Mouse (Mus musculus): ENCODE measurements around the gene Tmem74b.

Tmem74b gene

DNA sequence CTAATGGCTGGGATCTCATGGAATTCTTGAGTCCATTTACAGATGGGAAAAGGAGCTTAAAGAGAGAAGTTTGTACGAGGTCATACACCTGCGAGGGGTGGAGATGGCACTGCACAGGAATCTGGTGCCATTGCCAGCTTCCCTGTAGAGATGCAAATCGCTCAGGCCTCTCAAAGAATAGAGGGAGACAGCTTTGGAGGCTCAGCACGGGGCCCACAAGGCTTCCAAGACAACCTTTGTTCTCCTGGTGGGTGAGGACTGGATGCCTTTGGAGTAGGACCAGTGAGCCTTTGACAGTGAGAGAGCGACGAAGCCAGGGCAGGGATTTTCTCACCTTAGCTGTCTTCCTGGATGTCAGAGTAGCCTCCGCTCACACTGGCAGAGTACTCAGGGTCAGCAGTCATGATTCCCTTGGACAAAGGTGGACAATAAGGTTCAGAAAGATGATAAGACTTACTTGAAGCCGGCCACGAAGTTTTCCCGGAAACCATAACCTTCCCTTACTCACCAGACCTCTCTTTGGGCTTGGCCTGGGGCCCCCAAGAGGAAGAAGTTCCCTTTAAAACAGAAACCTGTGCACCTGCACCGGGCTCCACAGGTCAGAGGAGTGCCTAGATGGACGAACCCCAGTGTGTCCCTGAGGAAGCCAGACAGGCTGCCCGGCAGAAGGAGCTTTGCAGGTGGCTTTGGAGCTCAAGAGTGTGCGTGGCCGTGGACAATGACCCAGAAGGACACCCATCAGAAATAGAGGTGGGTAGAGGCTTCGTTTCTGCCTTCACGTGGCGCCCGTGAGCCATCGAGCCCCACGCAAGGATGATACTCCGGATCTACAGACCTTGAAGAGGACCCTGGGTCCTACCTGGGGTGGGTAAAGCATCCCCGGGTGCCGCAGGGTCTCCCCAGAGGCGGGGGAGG is at the start of gene Tmem74b:
Gene Tmem74b, plus strand, starts transcription at position 778 of the 915 bp plus-strand sequence.
- DNase-seq, result no peak

- no peak for DNase-seq
Measured at GRCm38 (mm10) chr2:151652053-151652452, 49.8 kb upstream of the Tmem74b start.

GRCm38 (mm10) chr2:151668433-151668832 is 33.4 kb upstream of the Tmem74b start, which contains the start of gene Rad21l:
TSS of gene Rad21l (minus strand) at chr2:151668533.
- DNase-seq, result no peak

DNA sequence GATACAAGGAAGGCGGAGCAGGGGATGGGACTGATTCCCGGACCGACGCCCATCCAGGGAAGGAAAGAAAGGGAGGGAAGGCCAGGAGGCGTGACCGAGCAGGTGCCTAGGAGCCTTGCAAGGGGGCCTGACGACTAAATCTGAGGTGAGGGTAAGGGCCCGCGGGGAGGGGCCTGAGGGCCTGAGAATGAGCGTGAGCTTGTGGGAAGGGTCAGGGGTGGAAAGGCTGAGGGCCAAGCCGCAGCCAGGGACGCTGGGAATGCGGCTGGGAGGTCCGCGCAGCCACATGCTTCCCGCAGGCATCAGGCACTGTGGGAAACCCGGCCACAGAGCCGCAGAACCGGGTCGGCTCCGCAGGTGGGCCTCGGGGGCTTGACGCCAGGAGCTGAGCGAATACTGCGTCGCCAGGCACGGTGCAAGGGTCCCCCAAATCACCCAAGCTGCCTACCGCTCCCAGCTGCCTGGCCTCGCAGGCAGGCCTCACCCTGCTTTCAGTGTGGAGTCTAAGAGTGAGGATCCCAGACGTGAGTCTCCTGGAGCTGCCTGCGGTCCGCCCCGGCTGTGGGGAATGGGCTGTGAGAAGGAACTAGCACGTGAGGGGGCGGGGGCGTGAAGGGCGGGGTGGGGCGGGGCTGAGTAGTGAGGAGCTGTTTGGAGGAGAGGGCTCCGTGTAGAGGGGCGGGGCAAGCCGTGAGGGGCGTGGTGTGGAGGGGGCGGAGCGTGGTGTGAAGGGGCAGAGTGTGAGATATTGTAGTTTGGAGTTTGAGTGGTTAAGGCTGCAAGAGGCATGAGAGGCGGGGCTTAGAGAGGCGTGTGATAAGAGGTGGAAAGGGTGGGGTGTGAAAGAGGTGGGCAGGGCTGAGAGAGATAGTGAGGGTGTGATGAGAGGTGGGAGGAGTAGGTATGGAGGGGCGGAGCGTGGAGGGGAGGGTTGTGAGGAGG is 31.5 kb upstream of the Tmem74b start:
- DNase-seq, result no peak

DNA sequence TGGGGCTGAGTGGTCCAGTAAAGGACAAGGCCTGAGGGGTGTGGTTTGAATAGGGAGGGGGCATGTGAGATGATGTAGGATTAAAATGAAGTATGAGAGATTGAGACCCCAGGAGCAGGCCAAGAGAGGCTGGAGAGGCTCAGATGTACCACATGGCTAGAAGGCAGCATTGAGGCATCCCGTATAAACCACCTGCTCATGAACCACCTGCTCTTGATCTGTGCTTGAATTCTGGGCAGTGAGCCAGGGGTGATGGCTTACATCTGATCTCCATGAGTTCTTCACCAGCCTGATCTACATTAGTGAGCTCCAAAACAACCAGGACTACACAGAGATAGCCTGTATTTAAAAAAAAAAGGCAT is 30.9 kb upstream of the Tmem74b start:
- DNase-seq, result no peak

GRCm38 (mm10) chr2:151676234-151676633 is 25.6 kb upstream of the Tmem74b start:
- no peak for DNase-seq

DNA sequence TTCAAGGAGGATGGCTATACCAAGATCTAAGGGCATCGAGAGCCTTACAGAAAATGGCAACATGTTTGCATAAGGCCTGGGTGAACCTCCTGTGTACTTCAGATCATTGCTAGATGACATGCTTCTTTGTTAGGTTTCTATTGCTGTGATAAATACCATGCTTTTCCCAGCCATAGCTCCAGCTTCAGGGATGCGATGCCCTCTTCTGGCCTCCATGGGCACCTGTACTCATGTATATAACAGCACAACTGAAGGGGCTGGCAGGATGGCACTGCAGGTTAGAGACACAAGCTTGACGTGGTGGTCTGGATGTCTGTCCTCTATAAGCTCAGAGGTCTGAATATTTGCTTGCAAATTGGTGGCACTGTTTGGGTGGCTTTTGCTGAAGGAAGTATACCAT is 19.5 kb upstream of the Tmem74b start:
- DNase-seq, result no peak

GRCm38 (mm10) chr2:151682976-151683375 is 18.8 kb upstream of the Tmem74b start:
- DNase-seq, result no peak

- peak; percentile 10 for DNase-seq
Measured at GRCm38 (mm10) chr2:151702146-151702850, 490 bp downstream of the Tmem74b start.

- no peak for DNase-seq
Measured at GRCm38 (mm10) chr2:151702851-151703190, 1.0 kb downstream of the Tmem74b start.

DNA sequence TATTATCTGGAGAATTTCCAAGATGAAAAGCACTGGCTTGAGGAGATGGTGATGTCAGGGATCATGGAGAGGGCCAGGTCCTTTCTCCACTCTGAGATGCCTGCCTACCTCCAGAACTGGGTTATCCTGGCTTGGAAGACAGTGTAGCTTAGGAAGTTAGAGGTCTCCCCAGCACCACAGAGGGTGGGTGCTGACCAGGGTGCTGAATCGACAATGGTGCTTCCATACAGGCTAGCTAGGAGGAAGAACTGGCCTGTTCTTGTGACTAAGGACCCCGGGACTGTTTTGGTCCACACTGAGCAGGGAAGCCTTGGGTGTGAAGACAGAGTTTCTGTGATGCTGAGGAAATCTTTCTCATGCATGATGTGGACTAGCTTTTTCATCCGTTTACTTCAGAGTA is 10.8 kb downstream of the Tmem74b start:
- DNase-seq, result no peak

GRCm38 (mm10) chr2:151715526-151715925 is 13.7 kb downstream of the Tmem74b start:
- DNase-seq, result no peak

GRCm38 (mm10) chr2:151716318-151717055 is 14.7 kb downstream of the Tmem74b start:
- DNase-seq, result no peak

DNA sequence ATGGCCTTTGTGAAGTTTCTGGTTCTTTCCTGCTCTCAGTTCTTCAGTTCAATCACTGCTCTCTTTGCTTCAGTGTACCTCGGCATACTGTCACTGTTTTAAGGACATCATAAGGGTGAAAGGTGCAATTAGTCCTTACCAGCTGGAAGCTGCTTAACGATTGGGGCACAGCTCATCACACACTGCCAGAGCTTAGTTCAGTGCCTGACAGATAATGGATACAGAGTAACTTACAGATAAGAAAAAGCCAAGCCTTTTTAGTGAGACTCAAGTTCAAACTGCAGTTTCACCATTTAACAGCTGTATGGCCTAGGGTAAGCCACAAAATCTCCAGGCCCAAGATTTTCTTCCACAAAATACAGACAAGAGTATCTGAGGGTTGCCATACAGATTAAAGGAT is 22.3 kb downstream of the Tmem74b start:
- DNase-seq, result no peak

DNA sequence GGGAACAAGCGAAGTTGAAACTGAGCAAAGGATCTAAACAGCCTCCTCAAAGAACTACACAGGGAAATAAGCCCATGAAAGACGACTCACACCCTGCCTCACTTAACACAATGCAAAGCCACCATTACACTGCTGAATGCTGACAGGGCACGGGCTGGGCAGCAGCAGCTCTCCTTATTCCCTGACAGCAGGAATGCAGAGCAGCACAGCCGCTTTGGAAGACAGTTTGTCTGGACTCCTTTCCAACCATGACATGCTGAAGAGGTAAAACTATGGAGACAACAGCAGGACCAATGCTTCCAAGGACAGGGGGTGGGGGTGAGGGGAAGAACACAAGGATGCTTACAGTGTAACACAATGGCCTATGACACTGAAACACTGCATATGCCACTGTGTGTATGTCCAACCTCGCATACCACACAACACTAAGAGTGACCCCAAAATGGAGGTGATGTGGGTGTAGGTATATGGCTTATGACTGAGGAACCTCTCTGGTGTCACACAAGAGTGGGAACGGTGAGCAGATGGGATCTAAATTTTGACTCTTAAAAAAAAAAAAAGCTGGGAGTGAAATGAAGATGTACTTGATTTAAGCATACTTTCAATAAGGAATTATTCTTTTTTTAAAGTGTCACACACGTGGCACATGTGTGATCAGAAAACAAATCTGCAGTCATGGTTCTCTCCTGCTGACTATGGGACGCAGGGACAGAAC is 31.5 kb downstream of the Tmem74b start:
- no peak for DNase-seq

GRCm38 (mm10) chr2:151735422-151735821 is 33.6 kb downstream of the Tmem74b start:
- no peak for DNase-seq

DNA sequence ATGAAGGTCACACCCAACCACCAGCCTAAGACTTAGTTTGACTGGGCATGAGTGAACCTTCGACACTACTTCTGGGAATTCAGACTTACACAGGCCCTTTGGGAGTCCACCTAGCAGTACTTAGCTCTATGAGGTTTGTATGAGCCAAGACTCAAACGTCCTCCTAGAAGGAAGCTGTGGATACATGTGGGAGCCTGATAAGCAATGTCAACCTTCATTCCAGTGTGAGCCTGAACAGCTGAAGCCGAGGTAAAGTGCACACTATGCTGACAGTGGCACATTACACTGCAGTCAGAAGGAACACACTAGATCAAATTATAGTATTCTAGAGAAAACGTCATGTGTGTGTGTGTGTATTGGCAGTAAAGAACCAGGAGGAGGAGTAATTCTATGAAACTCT is 36.7 kb downstream of the Tmem74b start:
- no peak for DNase-seq

- no peak for DNase-seq
Measured at GRCm38 (mm10) chr2:151739081-151739480, 37.3 kb downstream of the Tmem74b start.

GRCm38 (mm10) chr2:151739505-151739904 is 37.7 kb downstream of the Tmem74b start:
- no peak for DNase-seq

GRCm38 (mm10) chr2:151740741-151741526 is 39.1 kb downstream of the Tmem74b start:
- DNase-seq, result peak; percentile 81

DNA sequence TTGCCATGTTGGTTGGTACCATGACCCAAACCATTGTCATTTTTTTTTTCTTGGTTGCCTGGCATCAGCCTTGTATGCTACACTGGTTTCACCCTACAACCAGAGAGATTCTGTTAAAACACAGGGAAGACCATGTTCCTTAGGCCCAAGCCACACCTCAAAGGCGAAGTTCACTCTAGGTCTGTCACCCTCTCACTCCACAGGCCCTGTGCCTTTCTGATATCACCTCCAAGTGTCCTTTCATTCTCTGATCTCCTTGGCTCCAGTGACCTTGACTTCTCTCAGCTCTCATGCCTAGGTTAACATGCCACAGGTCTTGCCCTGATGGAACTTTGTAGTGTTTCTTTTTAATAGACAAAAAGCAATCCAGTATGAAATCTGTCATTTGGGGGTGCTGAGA is 40.3 kb downstream of the Tmem74b start:
- no peak for DNase-seq
